Mouse (Mus musculus) right cerebral cortex, adult 18-20 months (tissue): ENCODE measurements at regions not wholly inside any gene's neighbourhood (a gene's known extent, or its start where the extent isn't known, plus 50 kb on each side); places are given as distances from the start of the nearest gene placed in this dataset.
A peak's percentile ranks its signal among the peaks of the same experiment; 100 is the strongest.

Experiments used
- DNase-seq: peaks from one replicate; pipeline ENCODE4 v3.0.0; 2022; ENCODE audit warnings: mixed read lengths

- DNase-seq: no peak
Observed at GRCm38 (mm10) chr10:8667244-8667643, 148.6 kb upstream of the Ust start.

GRCm38 (mm10) chr10:8658934-8659294 is 140.3 kb upstream of the Ust start:
- no peak for DNase-seq

- DNase-seq: no peak
Observed at GRCm38 (mm10) chr10:8658024-8658933, 139.7 kb upstream of the Ust start.

- no peak for DNase-seq
Observed at GRCm38 (mm10) chr10:8657176-8658023, 138.8 kb upstream of the Ust start.

- peak; percentile 26 for DNase-seq
Observed at GRCm38 (mm10) chr10:8653651-8654050, 135.0 kb upstream of the Ust start.

- DNase-seq: no peak
Observed at GRCm38 (mm10) chr10:8642266-8642665, 123.6 kb upstream of the Ust start.

- DNase-seq: no peak
Observed at GRCm38 (mm10) chr10:8624229-8624911, 105.7 kb upstream of the Ust start.

- no peak for DNase-seq
Observed at GRCm38 (mm10) chr10:8618676-8619075, 100.1 kb upstream of the Ust start.

- DNase-seq: no peak
Observed at GRCm38 (mm10) chr10:8615452-8616025, 96.9 kb upstream of the Ust start.

- peak; percentile 44 for DNase-seq
Observed at GRCm38 (mm10) chr10:8589871-8590533, 71.4 kb upstream of the Ust start.

GRCm38 (mm10) chr10:8589106-8589505 is 70.5 kb upstream of the Ust start:
- no peak for DNase-seq

GRCm38 (mm10) chr10:8584389-8584908 is 65.8 kb upstream of the Ust start:
- DNase-seq: no peak

GRCm38 (mm10) chr10:8583552-8584388 is 65.1 kb upstream of the Ust start:
- DNase-seq: no peak

- DNase-seq: no peak
Observed at GRCm38 (mm10) chr10:8580298-8580697, 61.7 kb upstream of the Ust start.

- DNase-seq: peak; percentile 8
Observed at GRCm38 (mm10) chr10:8577642-8578356, 59.2 kb upstream of the Ust start.
